Mouse (Mus musculus): ENCODE measurements around the gene Rap1b. TPM values are rescaled to one million over a fixed set of nuclear protein-coding genes. Genes with fewer than 3 reads are reported as not detected.

Gene Rap1b
- polyA plus RNA-seq, 1 experiment from 2014 or later, result 130 TPM

- Histone ChIP-seq H3K27me3 (no peaks in the 10 kb centered on the region), H3K36me3 (replicated peaks) (peaks cover 5% of the 10 kb centered on the region), H3K9ac (no peak overlapping the region), H3K4me1 (peaks cover 6% of the 10 kb centered on the region; the same call in 1 of the 2 replicates), H3K9me3 (no peaks in the 10 kb centered on the region), H3K27ac (no peak overlapping the region), H3K4me2 (no peak overlapping the region), H3K4me3 (replicated peaks) (no peak overlapping the region)
- ATAC-seq (ENCODE audit: low FRiP score), result no peak
- WGBS, result 88% methylated on average over 6 of the region's 6 CpGs
Observed at GRCm38 (mm10) chr10:117808068-117808467, 37.8 kb downstream of the Rap1b start.

- H3K4me3 ChIP-seq (replicated peaks), result no peak overlapping the region
- no peak overlapping the region for H3K4me2 ChIP-seq
- WGBS, result 53% methylated on average over 9 of the region's 9 CpGs
- H3K27ac ChIP-seq, result no peak overlapping the region
- H3K36me3 ChIP-seq (replicated peaks), result no peaks in the 10 kb centered on the region
- peaks cover 6% of the 10 kb centered on the region; the same call in 1 of the 2 replicates for H3K4me1 ChIP-seq
- H3K9ac ChIP-seq, result no peak overlapping the region
- H3K9me3 ChIP-seq, result no peaks in the 10 kb centered on the region
- H3K27me3 ChIP-seq, result no peaks in the 10 kb centered on the region
- no peak for ATAC-seq (ENCODE audit: low FRiP score)
Observed at GRCm38 (mm10) chr10:117805919-117806318, 39.9 kb downstream of the Rap1b start.

DNA sequence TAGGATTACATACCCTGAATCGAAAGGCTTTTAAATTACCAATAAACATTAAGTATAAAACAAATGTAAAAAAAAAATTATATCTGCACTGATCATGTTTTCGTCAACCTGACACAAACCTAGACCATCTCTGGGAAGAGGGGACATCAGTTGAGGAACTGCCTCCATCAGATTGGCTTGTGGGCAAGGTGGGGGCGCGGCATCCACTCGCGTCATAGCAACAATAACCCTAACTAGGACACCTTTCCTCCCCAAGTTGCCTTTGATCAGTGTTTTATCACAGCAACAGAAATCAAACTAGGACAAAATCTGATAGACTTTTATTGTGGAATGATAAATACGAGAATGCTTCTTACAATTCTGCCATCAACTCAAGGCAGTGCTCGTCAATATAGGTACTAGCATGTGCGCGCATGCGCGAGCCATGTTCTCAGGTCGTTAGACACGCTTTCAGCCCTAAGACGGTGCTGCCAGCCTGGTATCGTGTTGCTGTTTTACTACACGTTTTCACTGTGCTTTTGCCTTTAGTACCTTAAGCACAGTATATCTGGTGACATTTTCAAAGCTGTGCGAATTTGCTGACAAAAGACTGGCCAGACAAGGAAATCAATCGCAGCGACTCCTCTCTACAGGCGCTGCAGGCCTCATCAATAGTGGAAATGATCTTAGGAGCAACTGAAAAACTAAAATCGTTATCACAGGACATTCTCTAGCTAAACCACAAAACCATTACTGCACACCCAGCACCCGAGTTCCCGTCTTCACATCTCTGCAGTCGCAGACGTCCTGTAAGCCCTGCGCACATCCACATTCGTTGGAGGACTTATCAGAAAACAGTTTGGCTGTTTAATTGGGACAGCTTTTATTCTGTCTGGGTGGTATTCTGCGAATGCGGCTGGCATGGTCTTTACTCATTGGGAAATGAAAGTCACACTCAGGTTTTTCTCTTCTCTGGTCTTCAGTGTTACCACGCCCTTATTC, 41.7 kb downstream of the Rap1b start:
- H3K4me2 ChIP-seq, result no peak overlapping the region
- H3K9me3 ChIP-seq, result no peaks in the 10 kb centered on the region
- 90% methylated on average over 31 of the region's 31 CpGs for WGBS
- no peak for ATAC-seq (ENCODE audit: low FRiP score)
- no peak overlapping the region for H3K9ac ChIP-seq
- peaks cover 3% of the 10 kb centered on the region; the same call in 1 of the 2 replicates for H3K4me1 ChIP-seq
- H3K36me3 ChIP-seq (replicated peaks), result no peaks in the 10 kb centered on the region
- H3K27ac ChIP-seq, result no peak overlapping the region
- no peaks in the 10 kb centered on the region for H3K27me3 ChIP-seq
- no peak overlapping the region for H3K4me3 ChIP-seq (replicated peaks)

DNA sequence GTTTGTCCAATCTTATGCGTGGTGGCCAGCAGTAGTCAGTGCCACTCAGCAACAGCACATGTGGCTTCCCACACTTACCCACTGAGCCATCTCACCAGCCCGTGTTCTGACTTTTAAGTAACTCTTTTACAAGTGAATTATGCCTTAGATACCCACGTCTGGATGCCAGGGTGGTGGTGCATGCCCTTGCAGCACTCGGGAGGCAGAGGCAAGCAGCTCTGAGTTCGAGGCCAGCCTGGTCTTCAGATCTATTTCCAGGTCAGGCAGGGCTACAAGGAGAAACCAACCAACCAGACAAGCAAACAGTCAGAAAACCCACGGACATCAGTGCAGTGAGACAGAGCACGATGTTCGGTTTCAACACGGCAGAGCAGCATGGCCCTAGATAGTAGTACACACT, 43.9 kb downstream of the Rap1b start:
- no peaks in the 10 kb centered on the region for H3K4me1 ChIP-seq
- no peaks in the 10 kb centered on the region for H3K9me3 ChIP-seq
- H3K27me3 ChIP-seq, result no peaks in the 10 kb centered on the region
- H3K9ac ChIP-seq, result no peak overlapping the region
- H3K36me3 ChIP-seq (replicated peaks), result no peaks in the 10 kb centered on the region
- H3K27ac ChIP-seq, result no peak overlapping the region
- H3K4me3 ChIP-seq (replicated peaks), result no peak overlapping the region
- 93% methylated on average over 9 of the region's 9 CpGs for WGBS
- ATAC-seq (ENCODE audit: low FRiP score), result no peak
- no peak overlapping the region for H3K4me2 ChIP-seq

DNA sequence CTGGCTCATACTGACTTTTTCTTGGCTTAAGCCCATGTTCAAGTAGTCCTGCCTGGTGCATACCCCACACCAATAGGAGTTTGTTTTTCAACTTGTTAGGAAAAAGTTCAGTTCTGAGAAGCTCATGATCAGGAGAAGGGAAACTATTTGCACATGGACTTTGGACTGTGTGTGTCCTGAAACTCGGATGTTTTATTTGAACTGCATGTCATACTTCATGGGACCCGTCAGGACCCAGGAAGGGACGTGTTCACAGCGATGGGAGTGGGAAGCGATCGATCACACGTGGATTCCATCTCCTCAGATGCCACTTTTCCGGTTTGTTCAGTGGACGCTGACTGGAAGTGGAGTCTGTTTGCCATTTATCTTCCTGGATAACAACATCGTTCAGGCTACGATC, 46.0 kb downstream of the Rap1b start:
- Histone ChIP-seq H3K9ac (no peak overlapping the region), H3K9me3 (peaks cover 3% of the 10 kb centered on the region; the same call in 1 of the 2 replicates), H3K27ac (no peak overlapping the region), H3K27me3 (no peaks in the 10 kb centered on the region), H3K36me3 (replicated peaks) (no peaks in the 10 kb centered on the region), H3K4me2 (no peak overlapping the region), H3K4me1 (no peaks in the 10 kb centered on the region), H3K4me3 (replicated peaks) (no peak overlapping the region)
- ATAC-seq (ENCODE audit: low FRiP score), result no peak
- WGBS, result 94% methylated on average over 11 of the region's 11 CpGs

GRCm38 (mm10) chr10:117798436-117799035, 47.3 kb downstream of the Rap1b start:
- Histone ChIP-seq H3K4me1 (no peaks in the 10 kb centered on the region), H3K27me3 (no peaks in the 10 kb centered on the region), H3K9me3 (peaks cover 3% of the 10 kb centered on the region; the same call in 1 of the 2 replicates), H3K36me3 (replicated peaks) (no peaks in the 10 kb centered on the region), H3K9ac (no peak overlapping the region), H3K4me3 (replicated peaks) (no peak overlapping the region), H3K4me2 (no peak overlapping the region), H3K27ac (no peak overlapping the region)
- ATAC-seq (ENCODE audit: low FRiP score), result no peak
- WGBS, result 88% methylated on average over 6 of the region's 6 CpGs

DNA sequence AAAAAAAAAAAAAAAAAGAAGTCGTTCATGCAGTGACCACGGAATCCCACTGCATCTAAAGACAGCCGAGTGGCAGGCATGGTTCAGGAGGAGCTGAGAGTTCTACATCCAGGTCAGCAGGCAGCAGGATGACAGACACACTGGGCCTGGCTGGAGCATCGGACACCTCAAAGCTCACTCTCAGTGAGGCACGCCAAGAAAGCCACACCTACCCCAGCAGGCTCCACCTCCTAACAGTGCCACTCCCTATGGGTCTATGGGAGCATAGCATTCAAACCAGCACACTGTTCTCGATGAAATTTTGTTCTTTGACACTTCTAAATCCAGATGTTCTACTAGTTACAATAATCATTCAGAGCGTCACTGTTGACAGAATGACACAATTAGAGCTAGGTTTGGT, 48.2 kb downstream of the Rap1b start:
- H3K9ac ChIP-seq, result no peak overlapping the region
- ATAC-seq (ENCODE audit: low FRiP score), result no peak
- peaks cover 3% of the 10 kb centered on the region; the same call in 1 of the 2 replicates for H3K9me3 ChIP-seq
- no peak overlapping the region for H3K4me3 ChIP-seq (replicated peaks)
- H3K36me3 ChIP-seq (replicated peaks), result no peaks in the 10 kb centered on the region
- H3K27me3 ChIP-seq, result no peaks in the 10 kb centered on the region
- WGBS, result 77% methylated on average over 7 of the region's 7 CpGs
- no peak overlapping the region for H3K27ac ChIP-seq
- no peaks in the 10 kb centered on the region for H3K4me1 ChIP-seq
- no peak overlapping the region for H3K4me2 ChIP-seq

DNA sequence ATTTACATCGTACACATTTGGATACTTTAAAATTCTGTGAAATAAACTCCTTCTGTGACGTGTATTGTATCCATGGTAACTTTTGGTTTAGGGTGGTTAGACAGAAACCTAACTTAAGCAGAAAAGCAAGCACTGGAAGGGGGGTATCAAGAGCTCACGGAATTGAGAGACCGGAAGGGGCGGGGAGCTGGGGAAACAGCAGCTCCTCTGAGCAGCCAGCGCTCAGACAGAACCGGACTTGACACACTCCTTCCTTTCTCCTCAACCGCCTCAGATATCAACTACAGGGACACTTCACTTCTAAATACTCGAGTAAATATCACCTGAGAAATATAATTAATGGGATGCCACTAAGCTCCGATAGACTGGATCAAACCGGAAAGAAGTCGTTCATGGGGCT, 48.7 kb downstream of the Rap1b start:
- Histone ChIP-seq H3K36me3 (replicated peaks) (no peaks in the 10 kb centered on the region), H3K27me3 (no peaks in the 10 kb centered on the region), H3K9me3 (peaks cover 3% of the 10 kb centered on the region; the same call in 1 of the 2 replicates), H3K4me1 (no peaks in the 10 kb centered on the region), H3K4me3 (replicated peaks) (no peak overlapping the region), H3K27ac (no peak overlapping the region), H3K9ac (no peak overlapping the region), H3K4me2 (no peak overlapping the region)
- 92% methylated on average over 12 of the region's 12 CpGs for WGBS
- no peak for ATAC-seq (ENCODE audit: low FRiP score)

- 95% methylated on average over 7 of the region's 7 CpGs for WGBS
- Histone ChIP-seq H3K27me3 (no peaks in the 10 kb centered on the region), H3K4me3 (replicated peaks) (no peak overlapping the region), H3K9ac (no peak overlapping the region), H3K36me3 (replicated peaks) (no peaks in the 10 kb centered on the region), H3K4me2 (no peak overlapping the region), H3K9me3 (peaks cover 3% of the 10 kb centered on the region; the same call in 1 of the 2 replicates), H3K4me1 (peaks cover 9% of the 10 kb centered on the region), H3K27ac (no peak overlapping the region)
- ATAC-seq (ENCODE audit: low FRiP score), result no peak
Observed at GRCm38 (mm10) chr10:117796181-117796580, 49.7 kb downstream of the Rap1b start.

DNA sequence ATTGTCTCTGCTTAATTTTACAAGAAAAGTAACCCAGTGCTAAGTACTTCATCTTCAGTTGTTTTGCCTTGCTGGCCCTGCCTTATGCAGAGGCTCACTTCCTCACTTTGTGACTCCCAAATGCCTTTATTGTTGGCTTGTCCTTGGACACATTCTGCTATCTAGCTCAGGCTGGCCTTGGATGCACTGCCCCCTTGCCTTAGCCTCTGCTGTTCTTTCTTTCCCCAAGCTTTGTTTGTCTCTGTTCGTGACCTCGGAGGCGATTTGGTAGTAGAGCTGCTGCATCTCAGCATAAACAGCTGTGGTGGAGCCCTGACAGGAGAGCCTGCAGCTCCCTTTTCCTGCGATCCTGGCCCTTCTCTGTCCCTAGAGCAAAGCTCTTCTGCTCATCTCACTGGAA, 50.6 kb downstream of the Rap1b start:
- peaks cover 3% of the 10 kb centered on the region; the same call in 1 of the 2 replicates for H3K9me3 ChIP-seq
- no peak overlapping the region for H3K4me3 ChIP-seq (replicated peaks)
- no peak overlapping the region for H3K27ac ChIP-seq
- H3K9ac ChIP-seq, result no peak overlapping the region
- H3K4me2 ChIP-seq, result no peak overlapping the region
- no peak for ATAC-seq (ENCODE audit: low FRiP score)
- H3K4me1 ChIP-seq, result peaks cover 16% of the 10 kb centered on the region
- 82% methylated on average over 4 of the region's 4 CpGs for WGBS
- H3K36me3 ChIP-seq (replicated peaks), result 0 out of 2 replicates have a peak, but pooled peaks cover 2% of the 10 kb centered on the region
- H3K27me3 ChIP-seq, result no peaks in the 10 kb centered on the region

GRCm38 (mm10) chr10:117793436-117794030, 52.3 kb downstream of the Rap1b start:
- Histone ChIP-seq H3K9me3 (peaks cover 3% of the 10 kb centered on the region; the same call in 1 of the 2 replicates), H3K36me3 (replicated peaks) (0 out of 2 replicates have a peak, but pooled peaks cover 6% of the 10 kb centered on the region), H3K9ac (no peak overlapping the region), H3K4me2 (peak overlapping the region; percentile 85), H3K27me3 (no peaks in the 10 kb centered on the region), H3K4me1 (peaks cover 16% of the 10 kb centered on the region), H3K4me3 (replicated peaks) (no peak overlapping the region; the same call in 1 of the 2 replicates), H3K27ac (no peak overlapping the region)
- WGBS, result 80% methylated on average over 11 of the region's 11 CpGs
- ATAC-seq (ENCODE audit: low FRiP score), result no peak
